Mouse (Mus musculus): ENCODE measurements around the gene Bloc1s4.

The Bloc1s4 gene

GRCm38 (mm10) chr5:36742126-36742848 is 6.2 kb downstream of the Bloc1s4 start:
- peak; percentile 74 for DNase-seq (ENCODE audit: low read depth, low spot score)

- DNase-seq (ENCODE audit: low read depth, low spot score), result peak; percentile 31
Observed at GRCm38 (mm10) chr5:36739829-36740228, 8.6 kb downstream of the Bloc1s4 start.

GRCm38 (mm10) chr5:36738799-36739615 is 9.4 kb downstream of the Bloc1s4 start:
- DNase-seq (ENCODE audit: low read depth, low spot score), result no peak

- DNase-seq (ENCODE audit: low read depth, low spot score), result no peak
Observed at GRCm38 (mm10) chr5:36737765-36738164, 10.7 kb downstream of the Bloc1s4 start.

GRCm38 (mm10) chr5:36736009-36736408 is 12.4 kb downstream of the Bloc1s4 start:
- no peak for DNase-seq (ENCODE audit: low read depth, low spot score)

- DNase-seq (ENCODE audit: low read depth, low spot score), result no peak
Observed at GRCm38 (mm10) chr5:36735106-36735505, 13.3 kb downstream of the Bloc1s4 start.

GRCm38 (mm10) chr5:36733405-36733804 is 15.0 kb downstream of the Bloc1s4 start:
- no peak for DNase-seq (ENCODE audit: low read depth, low spot score)

- no peak for DNase-seq (ENCODE audit: low read depth, low spot score)
Observed at GRCm38 (mm10) chr5:36731901-36732652, 16.4 kb downstream of the Bloc1s4 start.

GRCm38 (mm10) chr5:36730689-36731088 is 17.8 kb downstream of the Bloc1s4 start:
- DNase-seq (ENCODE audit: low read depth, low spot score), result no peak

GRCm38 (mm10) chr5:36729923-36730322 is 18.5 kb downstream of the Bloc1s4 start:
- no peak for DNase-seq (ENCODE audit: low read depth, low spot score)

- no peak for DNase-seq (ENCODE audit: low read depth, low spot score)
Observed at GRCm38 (mm10) chr5:36729086-36729473, 19.4 kb downstream of the Bloc1s4 start.

- no peak for DNase-seq (ENCODE audit: low read depth, low spot score)
Observed at GRCm38 (mm10) chr5:36728403-36729085, 19.9 kb downstream of the Bloc1s4 start.

GRCm38 (mm10) chr5:36727776-36728175 is 20.7 kb downstream of the Bloc1s4 start:
- no peak for DNase-seq (ENCODE audit: low read depth, low spot score)

- peak; percentile 58 for DNase-seq (ENCODE audit: low read depth, low spot score)
Observed at GRCm38 (mm10) chr5:36727136-36727535, 21.3 kb downstream of the Bloc1s4 start.

- DNase-seq (ENCODE audit: low read depth, low spot score), result peak; percentile 85
Observed at GRCm38 (mm10) chr5:36726387-36726801, 22.1 kb downstream of the Bloc1s4 start.

GRCm38 (mm10) chr5:36725861-36726260 is 22.6 kb downstream of the Bloc1s4 start:
- no peak for DNase-seq (ENCODE audit: low read depth, low spot score)

- no peak for DNase-seq (ENCODE audit: low read depth, low spot score)
Observed at GRCm38 (mm10) chr5:36724274-36724673, 24.2 kb downstream of the Bloc1s4 start.

GRCm38 (mm10) chr5:36723356-36723755 is 25.1 kb downstream of the Bloc1s4 start:
- no peak for DNase-seq (ENCODE audit: low read depth, low spot score)

GRCm38 (mm10) chr5:36722415-36722856 is 26.0 kb downstream of the Bloc1s4 start:
- DNase-seq (ENCODE audit: low read depth, low spot score), result no peak

- DNase-seq (ENCODE audit: low read depth, low spot score), result no peak
Observed at GRCm38 (mm10) chr5:36720710-36721375, 27.6 kb downstream of the Bloc1s4 start.

GRCm38 (mm10) chr5:36720219-36720618 is 28.2 kb downstream of the Bloc1s4 start:
- DNase-seq (ENCODE audit: low read depth, low spot score), result no peak
